Mouse (Mus musculus) hindbrain, embryonic 11.5 days (tissue): ENCODE data around the gene Dbp. TPM values are rescaled to one million over a fixed set of nuclear protein-coding genes. Genes with fewer than 3 reads are reported as not detected.
"Not testable (repeated sequence)": the region's sequence is repeated elsewhere in the genome, so short reads cannot be mapped to it uniquely, and the experiment has no call there.

Source experiments
- ATAC-seq: fragments of 200-750 bp; cut with Nextera tagmentation; 2 replicates; pipeline ENCODE4 v1.8.0; 2017; ENCODE audit warnings: mild to moderate bottlenecking, moderate TSS enrichment, moderate library complexity; ENCODE audit not compliant: low FRiP score
- DNase-seq: peaks from one replicate; pipeline ENCODE4 v3.0.0-alpha.2; 2015; ENCODE audit warnings: low spot score
- H3K27ac ChIP-seq: fragments of 300-500 bp; sonication (generic); 2 replicates; pipeline ENCODE4 v1.5.1; 2014; ENCODE audit warnings: mild to moderate bottlenecking, low read depth, low read length
- H3K27me3 ChIP-seq: fragments of 300-500 bp; sonication (generic); 2 replicates; pipeline ENCODE4 v1.6.1; 2014; ENCODE audit warnings: mild to moderate bottlenecking, low read length, moderate library complexity, mixed read lengths; ENCODE audit not compliant: control insufficient read depth, insufficient read depth
- H3K36me3 ChIP-seq: fragments of 300-500 bp; sonication (generic); 2 replicates; pipeline ENCODE4 v1.6.1; 2014; ENCODE audit warnings: mild to moderate bottlenecking, low read length, moderate library complexity, mixed read lengths; ENCODE audit not compliant: control insufficient read depth, insufficient read depth
- H3K4me1 ChIP-seq: fragments of 300-500 bp; sonication (generic); replicated peaks from 2 replicates; pipeline ENCODE4 v1.6.1; 2014; ENCODE audit warnings: low read length, mixed read lengths; ENCODE audit not compliant: control insufficient read depth, insufficient read depth
- H3K4me2 ChIP-seq: fragments of 300-500 bp; sonication (generic); replicated peaks from 2 replicates; pipeline ENCODE4 v1.6.1; 2014; ENCODE audit warnings: mild to moderate bottlenecking, low read depth, low read length
- H3K4me3 ChIP-seq: fragments of 300-500 bp; sonication (generic); 2 replicates; pipeline ENCODE4 v1.5.1; 2014; ENCODE audit warnings: low read depth, low read length
- H3K9ac ChIP-seq: fragments of 300-500 bp; sonication (generic); 2 replicates; pipeline ENCODE4 v1.6.1; 2014; ENCODE audit warnings: low read depth, low read length
- H3K9me3 ChIP-seq: fragments of 300-500 bp; sonication (generic); 2 replicates; pipeline ENCODE4 v1.6.1; 2016; ENCODE audit warnings: low read length; ENCODE audit not compliant: control insufficient read depth
- WGBS: fragments of 180-500 bp; shearing (Covaris S2); extraction: QIAGEN DNeasy Blood & Tissue Kit; methylation state at CpG from one replicate; pipeline ENCODE4 v1.1.7; 2014; 5-methylcytosine and 5-hydroxymethylcytosine counted together
- polyA plus RNA-seq: library from polyadenylated mRNA; unstranded; fragments of >200 nt; fragmentation: Nextera tagmentation; extraction: Ambion mirVana; gene quantifications from 2 replicates; pipeline ENCODE4 v1.2.1, GENCODE M21; 2014

Dbp gene
- 2.2 and 2.8 TPM in 2 replicates for polyA plus RNA-seq

GRCm38 (mm10) chr7:45704730-45705442, at the start of gene Dbp:
Dbp (plus strand) TSS chr7:45705088.
- H3K9ac ChIP-seq, result peak within 1 kb of the TSS; percentile 50; the same call in 1 of the 2 replicates
- no peaks in the 10 kb centered on the region for H3K9me3 ChIP-seq
- peak within 1 kb of the TSS; percentile 95 for H3K4me2 ChIP-seq
- ATAC-seq, result peak; percentile 83
- peak within 1 kb of the TSS; percentile 54 for H3K4me3 ChIP-seq
- H3K36me3 ChIP-seq, result no peaks in the 10 kb centered on the region
- peaks cover 7% of the 10 kb centered on the region for H3K27me3 ChIP-seq
- whole genome bisulfite sequencing, result under 1% methylated on average over 35 of the region's 36 CpGs
- DNase-seq, result peak; percentile 98
- peak within 1 kb of the TSS; percentile 81 for H3K27ac ChIP-seq
- peaks cover 46% of the 10 kb centered on the region for H3K4me1 ChIP-seq

- DNase-seq (no peak), ATAC-seq (no peak)
- Histone ChIP-seq H3K4me3 (no peak overlapping the region), H3K36me3 (no peaks in the 10 kb centered on the region), H3K4me2 (no peak overlapping the region), H3K27ac (no peak overlapping the region), H3K4me1 (no peaks in the 10 kb centered on the region), H3K9ac (no peak overlapping the region), H3K27me3 (no peaks in the 10 kb centered on the region), H3K9me3 (no peaks in the 10 kb centered on the region)
- 86% methylated on average over 11 of the region's 11 CpGs for WGBS
Observed at GRCm38 (mm10) chr7:45660746-45661478, 44.0 kb upstream of the Dbp start.

GRCm38 (mm10) chr7:45661702-45662101, 43.2 kb upstream of the Dbp start:
- H3K4me3 ChIP-seq, H3K9ac ChIP-seq, H3K4me2 ChIP-seq, H3K27me3 ChIP-seq, H3K36me3 ChIP-seq, DNase-seq, H3K9me3 ChIP-seq, H3K4me1 ChIP-seq, ATAC-seq, H3K27ac ChIP-seq: not testable (repeated sequence)
- 89% methylated on average over 6 of the region's 6 CpGs for WGBS

- H3K4me3 ChIP-seq, result no peak overlapping the region
- ATAC-seq, result no peak
- no peaks in the 10 kb centered on the region for H3K9me3 ChIP-seq
- no peak overlapping the region for H3K4me2 ChIP-seq
- WGBS, result 60% methylated on average over 13 of the region's 13 CpGs
- H3K4me1 ChIP-seq, result no peaks in the 10 kb centered on the region
- no peak overlapping the region for H3K9ac ChIP-seq
- H3K27ac ChIP-seq, result no peak overlapping the region
- no peaks in the 10 kb centered on the region for H3K27me3 ChIP-seq
- H3K36me3 ChIP-seq, result no peaks in the 10 kb centered on the region
- no peak for DNase-seq
Observed at GRCm38 (mm10) chr7:45665303-45666138, 39.4 kb upstream of the Dbp start.

- Histone ChIP-seq H3K9me3 (no peaks in the 10 kb centered on the region), H3K4me1 (no peaks in the 10 kb centered on the region)
- 88% methylated on average over 7 of the region's 7 CpGs for WGBS
Observed at GRCm38 (mm10) chr7:45666161-45666560, 38.7 kb upstream of the Dbp start, which contains the start of gene Fut2. Fut2 (minus strand) TSS chr7:45666394.

GRCm38 (mm10) chr7:45667761-45668160, 37.1 kb upstream of the Dbp start:
- Histone ChIP-seq H3K27me3 (no peaks in the 10 kb centered on the region), H3K9ac (no peak overlapping the region), H3K27ac (no peak overlapping the region), H3K4me1 (no peaks in the 10 kb centered on the region), H3K4me3 (no peak overlapping the region), H3K36me3 (no peaks in the 10 kb centered on the region), H3K9me3 (no peaks in the 10 kb centered on the region), H3K4me2 (no peak overlapping the region)
- 71% methylated on average over 14 of the region's 14 CpGs for WGBS
- ATAC-seq, result no peak
- DNase-seq, result no peak

More at GRCm38 (mm10) chr7:45666161-45666560, 38.7 kb upstream of the Dbp start, which contains the start of gene Fut2:
- DNase-seq (no peak), ATAC-seq (no peak)
- Histone ChIP-seq H3K4me2 (no peak within 1 kb of the TSS), H3K27me3 (no peaks in the 10 kb centered on the region), H3K36me3 (no peaks in the 10 kb centered on the region), H3K4me3 (no peak within 1 kb of the TSS), H3K27ac (no peak within 1 kb of the TSS), H3K9ac (no peak within 1 kb of the TSS)

GRCm38 (mm10) chr7:45668921-45669320, 36.0 kb upstream of the Dbp start:
- Histone ChIP-seq H3K27me3 (no peaks in the 10 kb centered on the region), H3K9me3 (no peaks in the 10 kb centered on the region), H3K4me3 (no peak overlapping the region), H3K27ac (no peak overlapping the region), H3K4me1 (no peaks in the 10 kb centered on the region), H3K36me3 (no peaks in the 10 kb centered on the region), H3K9ac (no peak overlapping the region), H3K4me2 (no peak overlapping the region)
- DNase-seq (no peak), ATAC-seq (no peak)
- 95% methylated on average over 9 of the region's 9 CpGs for WGBS

GRCm38 (mm10) chr7:45677627-45678295, 27.1 kb upstream of the Dbp start:
- Histone ChIP-seq H3K36me3 (no peaks in the 10 kb centered on the region), H3K4me3 (no peak overlapping the region), H3K9ac (no peak overlapping the region), H3K9me3 (no peaks in the 10 kb centered on the region), H3K27ac (no peak overlapping the region), H3K4me2 (no peak overlapping the region), H3K27me3 (no peaks in the 10 kb centered on the region), H3K4me1 (no peaks in the 10 kb centered on the region)
- DNase-seq (no peak), ATAC-seq (no peak)
- 77% methylated on average over 7 of the region's 7 CpGs for WGBS
